8 mouse cellular contexts compared by ENCODE assay signal in genomic region chr16:18518091-18518490, GRCm38 (mm10). TPM values are rescaled to one million over a fixed set of nuclear protein-coding genes. Genes with fewer than 3 reads are reported as not detected.
A peak's percentile ranks its signal among the peaks of the same experiment; 100 is the strongest.
DNase-seq lines count a peak whose midpoint lies in the region; ATAC-seq and TF ChIP-seq lines count a peak whose summit lies in the region.

No protein-coding gene starts in this region.

- H3K27ac ChIP-seq in heart, adult 2 months: no peak overlapping the region
- H3K27ac ChIP-seq in kidney, embryonic 16.5 days (ENCODE audit: low read length): no peak overlapping the region
- H3K27ac ChIP-seq in kidney, embryonic 15.5 days: no peak overlapping the region

- no peaks in the 10 kb centered on the region for H3K79me2 ChIP-seq in heart, adult 2 months (replicated peaks; ENCODE audit: control insufficient read depth, insufficient read depth, low read length)

- no peaks in the 10 kb centered on the region for H3K27me3 ChIP-seq in heart, adult 2 months (ENCODE audit: control insufficient read depth, insufficient read depth, low read length)
- H3K27me3 ChIP-seq in kidney, embryonic 16.5 days (ENCODE audit: insufficient read depth, low read length): no peaks in the 10 kb centered on the region
- H3K27me3 ChIP-seq in kidney, embryonic 15.5 days: no peaks in the 10 kb centered on the region

- no peak overlapping the region for H3K9ac ChIP-seq in heart, adult 2 months (ENCODE audit: low read depth, low read length)
- H3K9ac ChIP-seq in kidney, embryonic 16.5 days (replicated peaks; ENCODE audit: low read length): no peak overlapping the region
- no peak overlapping the region for H3K9ac ChIP-seq in kidney, embryonic 15.5 days

- H3K4me1 ChIP-seq in heart, adult 2 months (ENCODE audit: control insufficient read depth, insufficient read depth, low read length): no peaks in the 10 kb centered on the region
- H3K4me1 ChIP-seq in kidney, embryonic 16.5 days (ENCODE audit: insufficient read depth, low read length): peaks cover 4% of the 10 kb centered on the region; the same call in 1 of the 2 replicates
- H3K4me1 ChIP-seq in kidney, embryonic 15.5 days: no peaks in the 10 kb centered on the region

- no peak for TF ChIP-seq EP300 in heart, adult 2 months (IDR thresholded peaks at IDR 0.05; ENCODE audit: insufficient read depth, low read depth, low read length)

- H3K36me3 ChIP-seq in heart, adult 2 months (ENCODE audit: control insufficient read depth, insufficient read depth, low read length): no peaks in the 10 kb centered on the region
- no peaks in the 10 kb centered on the region for H3K36me3 ChIP-seq in kidney, embryonic 16.5 days (ENCODE audit: insufficient read depth, low read length)
- no peaks in the 10 kb centered on the region for H3K36me3 ChIP-seq in kidney, embryonic 15.5 days

- DNase-seq in heart, adult 2 months: no peak
- no peak for DNase-seq in heart, postnatal 25 days (ENCODE audit: low spot score)
- peak; percentile 33 for DNase-seq in Muller cell, postnatal 12 days (ENCODE audit: inconsistent ontology term)
- peak; percentile 47 to 49 for DNase-seq in layer of hippocampus, postnatal 14 days (ENCODE audit: low spot score in 2 of 2)
- peak; percentile 53 for DNase-seq in right cerebral cortex, adult 18-20 months
- DNase-seq in urinary bladder, adult 18-20 months (ENCODE audit: low spot score in 2 of 2): no peak

- H3K9me3 ChIP-seq in kidney, embryonic 16.5 days (ENCODE audit: low read length): peaks cover 4% of the 10 kb centered on the region; the same call in 1 of the 2 replicates
- H3K9me3 ChIP-seq in kidney, embryonic 15.5 days (replicated peaks): no peaks in the 10 kb centered on the region

- no peak overlapping the region for H3K4me3 ChIP-seq in heart, adult 2 months
- H3K4me3 ChIP-seq in kidney, embryonic 16.5 days (ENCODE audit: low read length): no peak overlapping the region
- H3K4me3 ChIP-seq in kidney, embryonic 15.5 days (replicated peaks): no peak overlapping the region

- ATAC-seq in kidney, embryonic 16.5 days (ENCODE audit: low FRiP score, low TSS enrichment): no peak
- ATAC-seq in kidney, embryonic 15.5 days (replicated peaks; ENCODE audit: low FRiP score): no peak

- no peak for TF ChIP-seq POLR2A in heart, adult 2 months (IDR thresholded peaks at IDR 0.05; ENCODE audit: insufficient read depth, low read depth, low read length)

- intact Hi-C loops in heart, adult 2 months (cut with DNase I): loop anchor here (5.0 kb wide), 1 partner anchor 76 kb away; no protein-coding TSS in a partner anchor
- intact Hi-C loops in heart, postnatal 25 days (cut with DNase I): loop anchor here (5.0 kb wide), 1 partner anchor 76 kb away; no protein-coding TSS in a partner anchor

- TF ChIP-seq CTCF in heart, adult 2 months (IDR thresholded peaks at IDR 0.05): peak; percentile 47

- no peak overlapping the region for H3K4me2 ChIP-seq in kidney, embryonic 16.5 days (replicated peaks; ENCODE audit: low read depth, low read length)
- no peak overlapping the region for H3K4me2 ChIP-seq in kidney, embryonic 15.5 days

RNA-seq across cellular contexts. Expression of gene Rtl10, which starts 19.4 kb away (rescaled TPM):
- 1 to 10 TPM; 3.4 to 3.9 TPM for total RNA-seq in heart, adult 2 months (2021)
- polyA plus RNA-seq in heart, adult 2 months (2012; rRNA removed): 3.1 and 3.4 TPM in 2 replicates
- total RNA-seq in heart, postnatal 25 days (2021): 1 to 10 TPM; 3.3 to 4.6 TPM
- 1 to 10 TPM; 8.6 TPM for total RNA-seq in layer of hippocampus, postnatal 14 days (2021)
- 3.3 and 4.3 TPM in 2 replicates for polyA plus RNA-seq in kidney, embryonic 16.5 days (2015; fragmentation: Nextera tagmentation; extraction: Ambion mirVana)
- 3.1 and 3.3 TPM in 2 replicates for polyA plus RNA-seq in kidney, embryonic 15.5 days (2015; fragmentation: Nextera tagmentation; extraction: Ambion mirVana)

RNA-seq across cellular contexts. Expression of gene Gnb1l, which starts 19.6 kb away (rescaled TPM):
- 1 to 10 TPM; 5.3 to 7.4 TPM for total RNA-seq in heart, adult 2 months (2021)
- polyA plus RNA-seq in heart, adult 2 months (2012; rRNA removed): 5.5 and 8.5 TPM in 2 replicates
- 1 to 10 TPM; 4.9 to 5.6 TPM for total RNA-seq in heart, postnatal 25 days (2021)
- total RNA-seq in layer of hippocampus, postnatal 14 days (2021): 1 to 10 TPM; 6.1 to 7.5 TPM
- 19.1 and 19.7 TPM in 2 replicates for polyA plus RNA-seq in kidney, embryonic 16.5 days (2015; fragmentation: Nextera tagmentation; extraction: Ambion mirVana)
- 13.7 and 17.2 TPM in 2 replicates for polyA plus RNA-seq in kidney, embryonic 15.5 days (2015; fragmentation: Nextera tagmentation; extraction: Ambion mirVana)

Comparison
In these comparisons a context has a peak if more than half of its experiments do, and no peak if none do; other contexts are left out.
1. DNase-seq: peak in Muller cell, postnatal 12 days (single experiment), layer of hippocampus, postnatal 14 days (2 of 2) and right cerebral cortex, adult 18-20 months (single experiment); none in heart, adult 2 months (0 of 2), heart, postnatal 25 days (single experiment) and urinary bladder, adult 18-20 months (0 of 2).